Mouse (Mus musculus): Measurements from ENCODE around the gene Dnajc12.

DNA sequence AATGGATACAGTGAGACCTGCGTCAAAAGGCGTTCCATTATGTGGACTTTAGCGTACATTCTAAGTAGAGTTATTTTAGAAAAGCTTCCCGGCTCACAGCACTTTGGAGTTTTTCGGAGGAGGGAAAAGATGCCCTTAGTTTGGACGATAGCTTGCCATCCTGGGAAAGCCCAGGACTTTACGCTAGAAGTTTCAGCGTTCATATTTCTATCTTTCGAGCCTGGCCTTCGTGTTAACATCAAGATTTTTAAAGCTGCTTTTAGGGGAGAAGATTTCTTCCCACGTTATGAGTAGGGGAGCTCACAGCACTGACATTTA, 46.7 kb downstream of the Dnajc12 start:
- TF ChIP-seq CTCF (IDR thresholded peaks at IDR 0.05; ENCODE audit: borderline replicate concordance, insufficient read depth, low read depth, low read length) (no peak), POLR2A (IDR thresholded peaks at IDR 0.05; ENCODE audit: borderline replicate concordance, insufficient read depth, low read length) (no peak)
